Mouse (Mus musculus) adrenal gland, adult 8-10 months (tissue): Measurements from ENCODE around the gene Kcnj16. TPM values are rescaled to one million over a fixed set of nuclear protein-coding genes. Genes with fewer than 3 reads are reported as not detected.

Experiments
- DNase-seq: peaks from one replicate; pipeline ENCODE4 v3.0.0; 2022
- total RNA-seq, 4 experiments: library from RNA; stranded (reverse); gene quantifications; 2 replicates each; pipeline ENCODE4 v1.2.4; 2022

Kcnj16 gene
- total RNA-seq, 4 experiments from 2014 or later, result 0.11 TPM; not detected in 3

GRCm38 (mm10) chr11:111057435-111057834 is 89.6 kb downstream of the Kcnj16 start:
- DNase-seq, result no peak

GRCm38 (mm10) chr11:111059440-111059839 is 91.6 kb downstream of the Kcnj16 start:
- DNase-seq, result no peak

GRCm38 (mm10) chr11:111060216-111060615 is 92.4 kb downstream of the Kcnj16 start:
- DNase-seq, result no peak

GRCm38 (mm10) chr11:111064751-111065527 is 97.1 kb downstream of the Kcnj16 start:
- peak; percentile 31 for DNase-seq

GRCm38 (mm10) chr11:111065635-111066298 is 97.9 kb downstream of the Kcnj16 start, which contains the start of gene Kcnj2:
Gene Kcnj2 (plus strand): TSS chr11:111066164.
- DNase-seq, result peak; percentile 94

GRCm38 (mm10) chr11:111066299-111066691 is 98.5 kb downstream of the Kcnj16 start:
- no peak for DNase-seq

- no peak for DNase-seq
Measured at GRCm38 (mm10) chr11:111067787-111068186, 100.0 kb downstream of the Kcnj16 start.

GRCm38 (mm10) chr11:111070460-111070859 is 102.6 kb downstream of the Kcnj16 start:
- no peak for DNase-seq

GRCm38 (mm10) chr11:111074131-111074530 is 106.3 kb downstream of the Kcnj16 start:
- no peak for DNase-seq

Other genes starting within 250 kb of the Kcnj16 start
- 10 to 100 TPM in 3 of 4 experiments, 1 to 10 TPM in 1; 6.3 to 39.4 (median 22.9) TPM for gene Kcnj2, start 98.1 kb downstream of the Kcnj16 start, total RNA-seq